Mouse (Mus musculus): Measurements from ENCODE around the gene Cacna1f.

DNA sequence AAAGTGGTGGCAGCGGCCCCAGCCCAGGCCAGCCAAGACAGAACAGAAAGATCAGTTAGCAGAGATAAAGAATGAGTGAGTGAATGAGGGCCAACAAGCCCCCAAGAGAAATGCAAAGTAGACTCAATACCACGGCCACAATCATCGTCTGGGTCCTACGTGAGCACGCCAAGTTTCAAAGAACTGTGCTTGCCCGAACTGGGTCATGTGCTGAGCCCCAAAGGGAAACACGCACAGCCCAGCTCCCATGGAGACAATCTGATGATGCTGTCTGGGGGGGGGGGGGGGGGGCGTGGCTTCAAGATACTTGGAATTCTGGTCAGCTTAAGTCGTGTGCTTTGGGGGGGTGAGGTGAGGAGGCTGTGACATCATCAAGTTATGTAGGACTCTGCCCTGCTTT, 39.4 kb upstream of the Cacna1f start:
- TF ChIP-seq CTCF (IDR thresholded peaks at IDR 0.05; ENCODE audit: extremely low read depth, insufficient read length, insufficient replicate concordance, low read depth, low read length) (no peak), POLR2A (IDR thresholded peaks at IDR 0.05; ENCODE audit: low read depth, low read length) (no peak)

Data from small intestine, adult 2 months (tissue).